8 mouse cellular contexts compared by ENCODE assay signal in the genomic region with DNA sequence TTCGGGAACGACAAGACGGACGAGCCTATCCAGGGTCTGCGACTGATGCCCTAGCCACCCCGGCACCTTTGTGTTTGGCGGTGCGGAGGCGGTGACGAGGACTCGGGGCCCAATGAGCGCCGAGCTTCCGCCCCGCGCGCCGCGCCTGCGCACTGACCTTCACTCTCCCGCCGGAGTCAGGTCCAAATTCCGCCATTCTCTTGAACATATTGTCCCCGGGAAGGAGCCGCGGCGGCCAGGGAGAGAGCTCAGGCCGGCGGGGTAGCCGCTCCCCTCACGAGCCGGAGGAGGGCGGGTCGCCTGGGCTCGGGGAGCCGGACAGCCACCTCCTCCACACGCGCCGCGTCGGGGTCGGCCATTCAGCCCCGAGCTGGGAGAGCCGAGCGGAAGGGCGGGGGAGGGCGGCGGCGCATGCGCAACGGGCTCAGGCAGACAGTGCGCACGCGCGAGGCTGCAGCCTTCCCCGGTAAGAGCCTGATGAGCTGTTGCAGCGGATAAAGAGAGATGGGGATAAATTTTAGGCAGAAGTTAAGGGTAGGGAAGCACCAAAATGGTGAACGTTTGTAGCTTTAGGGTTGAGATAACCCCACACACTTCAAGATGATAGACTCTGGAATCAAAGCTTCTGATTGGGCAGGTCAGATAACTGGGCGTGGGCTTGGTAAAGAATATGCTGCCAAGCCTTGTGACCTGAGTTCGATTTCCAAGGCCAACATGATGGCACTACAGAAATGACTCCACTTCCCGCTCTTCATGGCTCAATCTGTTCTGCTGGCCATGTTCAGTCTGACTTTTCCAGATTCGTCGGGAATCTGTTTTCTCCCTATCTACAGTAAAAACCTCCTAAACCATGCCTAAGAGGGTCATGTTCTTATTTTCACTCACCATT. TPM values are rescaled to one million over a fixed set of nuclear protein-coding genes. Genes with fewer than 3 reads are reported as not detected.
DNase-seq lines count a peak whose midpoint lies in the region; ATAC-seq lines count a peak whose summit lies in the region.

A gene (minus strand): TSS at position 406 of the 889 bp plus-strand sequence.

- DNase-seq in adipocyte (ENCODE audit: low spot score), result peak; percentile 93
- peak; percentile 97 for DNase-seq in embryo, embryonic 10 days (ENCODE audit: low spot score)
- peak; percentile 94 for DNase-seq in gastrocnemius, postnatal 14 days
- peak; percentile 91 to 96 for DNase-seq in left cerebral cortex, postnatal 10 days (ENCODE audit: extremely low spot score in 1 of 2, low spot score in 2 of 2)
- DNase-seq in right cerebral cortex, postnatal 25 days, result peak; percentile 97
- DNase-seq in urinary bladder, postnatal 4 days (ENCODE audit: low spot score in 2 of 2), result peak; percentile 94

- intact Hi-C loops in gastrocnemius, postnatal 14 days (cut with DNase I; ENCODE audit: low total_unique reads), result no loop called here
- intact Hi-C loops in left cerebral cortex, postnatal 10 days (cut with DNase I), result loop anchor here (5.0 to 10.0 kb wide), 2 partner anchors 110 to 453 kb away; no protein-coding TSS in a partner anchor

- ATAC-seq in inflammation-experienced regulatory T-cells, adult 6 months, result peak; percentile 94
- ATAC-seq in megakaryocyte-erythroid progenitor cell, adult 5-6 weeks (replicated peaks; ENCODE audit: low FRiP score, low TSS enrichment, poor library complexity, severe bottlenecking), result peak; percentile 96

RNA-seq across cellular contexts. Expression of the gene that starts here (rescaled TPM):
- 10 to 100 TPM; 16.9 to 18.5 TPM for total RNA-seq in gastrocnemius, postnatal 14 days (2021)
- 10 to 100 TPM; 22.8 to 31.7 (median 25.0) TPM for polyA plus RNA-seq in inflammation-experienced regulatory T-cells, adult 6 months (2017; shearing (Covaris generic))
- 10 to 100 TPM; 61.2 to 64.2 TPM for total RNA-seq in left cerebral cortex, postnatal 10 days (2021)
- 65.0 and 70.8 TPM in 2 replicates for total RNA-seq in megakaryocyte-erythroid progenitor cell, adult 5-6 weeks (2014; fragmentation: Nextera tagmentation)
- total RNA-seq in megakaryocyte-erythroid progenitor cell, adult 5-6 weeks (2017), result 113 and 125 TPM in 2 replicates

Comparison
In these comparisons a context has a peak if more than half of its experiments do, and no peak if none do; other contexts are left out.
1. Peak in every context shown above with its lines: DNase-seq and ATAC-seq.